Mouse (Mus musculus) CD4-positive, CD25-positive, alpha-beta regulatory T cell, adult 2 months (primary cell): ENCODE measurements around the gene 5430419D17Rik.

Source experiments
- DNase-seq: peaks from one replicate; pipeline ENCODE4 v3.0.0-alpha.2; 2012; ENCODE audit warnings: low read depth, low spot score

The 5430419D17Rik gene

DNA sequence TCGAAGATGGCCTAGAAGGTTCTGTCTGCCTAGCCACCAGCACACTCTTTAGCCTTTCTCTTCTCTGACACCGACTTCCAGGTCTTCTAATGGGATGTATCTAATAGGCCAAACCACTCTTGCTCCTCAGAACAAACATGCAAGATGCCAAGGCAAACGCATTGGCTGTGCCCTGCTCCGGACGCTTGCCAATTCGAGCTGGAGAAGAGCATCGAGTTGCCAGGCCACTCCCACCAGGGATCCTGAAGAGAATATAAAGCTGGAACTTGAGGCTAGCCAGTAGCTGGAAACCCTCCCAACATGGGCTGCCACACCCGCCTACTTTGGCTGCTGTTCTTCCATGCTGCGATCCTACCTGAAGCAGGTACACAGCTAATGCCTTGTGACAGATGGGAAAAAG, at the start of gene 5430419D17Rik:
TSS of gene 5430419D17Rik (plus strand) at position 282 of the 400 bp plus-strand sequence.
- DNase-seq: no peak

DNA sequence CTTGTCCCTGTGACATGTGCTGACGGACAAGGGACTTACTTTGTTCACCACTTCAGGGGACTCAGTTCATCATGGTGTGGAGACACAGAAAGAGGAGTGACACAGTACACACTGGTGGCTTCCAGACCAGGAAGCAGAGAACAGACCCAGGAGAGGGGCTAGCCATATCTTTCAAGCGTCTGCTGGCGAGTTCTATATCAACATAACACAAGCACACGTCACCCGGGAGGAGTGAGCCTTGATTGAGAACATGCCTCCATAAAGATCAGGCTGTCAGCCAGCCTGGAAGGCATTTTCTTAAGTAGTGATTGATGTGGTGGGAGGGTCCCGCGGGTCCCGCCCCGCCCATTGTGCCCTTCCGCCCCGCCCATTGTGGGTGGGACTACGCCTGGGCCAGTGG, 44.2 kb upstream of the 5430419D17Rik start:
- DNase-seq: no peak

DNA sequence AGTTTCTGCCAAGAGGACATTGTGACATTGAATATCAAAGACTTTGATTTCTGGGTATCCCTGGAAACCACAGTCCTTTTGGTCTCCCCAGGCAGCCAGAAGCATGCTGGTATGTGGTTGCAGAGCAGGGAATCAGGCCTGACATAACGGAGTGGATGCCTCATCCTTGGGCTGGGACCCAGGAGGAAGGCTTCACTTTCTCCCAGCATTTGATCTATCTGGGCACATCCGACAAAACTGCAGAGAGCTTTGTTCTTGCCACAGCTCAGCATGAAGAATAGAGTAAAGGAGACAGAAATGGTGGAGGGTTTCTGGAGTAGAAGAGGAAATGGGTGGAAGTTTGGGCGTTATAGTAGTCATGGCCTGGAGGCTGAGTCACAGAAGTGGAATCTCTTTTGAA, 41.0 kb upstream of the 5430419D17Rik start:
- DNase-seq: no peak

DNA sequence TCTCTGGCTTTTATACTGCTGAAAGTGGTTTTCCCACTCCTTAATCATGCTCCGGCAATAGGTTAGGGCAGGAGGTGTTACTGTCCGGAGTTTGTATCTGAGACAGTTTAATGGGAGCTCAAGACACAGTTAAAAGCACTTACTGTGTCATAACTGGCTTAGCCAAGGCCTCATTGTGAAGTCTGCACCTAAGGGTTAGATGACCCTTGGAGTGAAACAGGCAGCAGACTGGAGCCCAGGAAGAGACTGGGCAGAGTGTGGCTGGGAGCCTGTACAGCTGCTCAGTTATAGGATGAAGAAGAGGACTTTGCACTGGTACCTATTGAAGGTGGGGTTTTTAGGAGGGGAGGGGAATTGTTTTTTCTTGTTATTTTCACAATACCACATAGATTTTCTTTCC, 28.0 kb upstream of the 5430419D17Rik start, which contains the start of gene 4933402N03Rik:
TSS of gene 4933402N03Rik (minus strand) at position 101 of the 400 bp plus-strand sequence.
- no peak for DNase-seq

DNA sequence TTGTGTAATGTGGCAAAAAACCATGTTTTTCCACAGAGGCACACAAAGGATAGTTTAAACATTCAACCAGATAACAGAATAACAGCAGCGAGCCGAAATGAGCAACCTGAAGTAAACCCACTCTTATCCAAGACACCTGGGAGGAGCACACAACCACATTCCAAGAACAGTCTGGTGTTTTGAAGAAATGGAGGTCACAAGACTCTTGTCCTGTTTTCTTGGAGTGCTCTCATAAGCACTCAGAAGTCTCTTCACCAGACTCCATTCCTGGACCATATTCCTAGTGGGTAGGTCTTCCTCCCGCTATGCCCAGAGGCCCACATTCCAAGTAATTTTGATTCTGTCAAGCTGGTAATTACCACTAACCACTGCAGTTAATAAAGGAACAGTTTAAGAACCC, 24.0 kb upstream of the 5430419D17Rik start:
- no peak for DNase-seq

DNA sequence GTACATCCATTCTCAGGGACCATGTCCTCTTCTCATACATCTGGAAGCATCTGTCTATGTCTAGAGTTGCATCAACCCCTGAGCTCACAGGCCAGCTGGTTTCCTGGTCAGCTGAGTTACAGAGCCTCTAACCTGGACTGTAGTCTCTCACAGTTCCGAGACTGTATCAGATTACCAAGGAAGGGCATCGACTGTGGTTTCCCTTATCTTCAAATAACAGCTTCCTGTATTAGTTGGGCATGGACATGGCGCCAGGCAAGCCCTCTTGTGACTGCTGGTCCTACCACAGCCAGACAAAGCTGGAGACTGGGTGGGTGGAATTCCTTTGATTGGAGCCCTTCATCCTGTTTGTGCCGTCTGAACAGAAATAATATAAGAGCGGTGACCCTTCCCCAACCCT, 21.2 kb upstream of the 5430419D17Rik start:
- DNase-seq: no peak

DNA sequence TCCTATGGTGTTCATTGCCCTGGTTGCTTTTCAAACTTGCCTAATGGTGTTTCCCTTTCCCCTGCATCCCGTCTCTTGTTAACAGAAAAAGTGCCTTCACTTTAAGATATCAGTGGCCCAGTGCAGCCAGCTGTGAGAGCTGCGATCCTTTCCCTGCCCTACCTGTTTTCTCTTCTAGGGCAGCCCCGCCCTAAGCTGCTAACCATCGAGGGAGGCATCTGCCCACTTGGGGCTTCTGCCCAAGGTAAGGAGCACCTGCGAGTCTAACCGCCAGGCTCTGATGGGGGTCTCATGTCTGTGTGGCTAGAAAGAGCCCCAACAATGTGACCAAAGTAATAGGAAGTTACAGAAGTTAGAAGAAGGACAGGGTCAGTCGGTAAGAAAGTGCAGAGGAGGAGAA, 12.0 kb upstream of the 5430419D17Rik start:
- DNase-seq: no peak

DNA sequence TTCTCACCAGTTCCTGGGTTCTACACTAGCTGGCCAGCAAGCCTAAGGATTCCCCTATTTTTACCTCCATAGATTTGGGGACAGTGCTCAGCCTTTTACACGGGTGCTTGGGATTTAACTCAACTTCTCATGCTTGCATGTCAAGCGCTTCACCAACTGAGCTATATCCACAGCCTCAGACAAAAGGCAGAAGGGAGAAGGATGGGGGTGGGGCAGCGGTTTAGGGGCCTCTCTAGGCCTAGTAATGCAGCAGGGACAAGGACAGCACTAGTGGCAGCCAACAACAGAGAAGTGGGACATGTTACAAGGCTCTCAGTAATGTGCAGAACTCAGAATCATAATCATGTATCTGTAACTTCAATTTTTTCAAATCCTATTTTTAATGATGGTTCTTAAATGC, 6.4 kb upstream of the 5430419D17Rik start:
- no peak for DNase-seq

DNA sequence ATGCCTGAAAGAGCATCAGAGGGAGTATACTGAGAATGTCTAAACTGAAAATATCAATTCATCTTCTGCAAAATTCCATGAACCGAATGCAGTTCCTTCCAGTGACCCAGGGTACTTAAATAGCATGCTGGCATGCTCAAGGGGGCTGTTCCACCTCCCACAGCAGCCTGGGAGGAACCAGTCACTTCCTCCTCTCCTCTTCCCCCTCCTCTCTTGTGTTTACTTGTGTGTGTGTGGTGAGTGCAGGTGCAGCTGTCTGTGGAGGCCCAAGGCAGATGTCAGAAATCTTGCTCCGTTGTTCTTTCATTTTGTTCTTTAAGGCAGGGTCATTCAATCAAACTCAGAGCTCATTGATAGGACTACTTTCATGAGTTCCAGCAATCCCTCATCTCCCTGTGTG, 5.1 kb upstream of the 5430419D17Rik start:
- no peak for DNase-seq

DNA sequence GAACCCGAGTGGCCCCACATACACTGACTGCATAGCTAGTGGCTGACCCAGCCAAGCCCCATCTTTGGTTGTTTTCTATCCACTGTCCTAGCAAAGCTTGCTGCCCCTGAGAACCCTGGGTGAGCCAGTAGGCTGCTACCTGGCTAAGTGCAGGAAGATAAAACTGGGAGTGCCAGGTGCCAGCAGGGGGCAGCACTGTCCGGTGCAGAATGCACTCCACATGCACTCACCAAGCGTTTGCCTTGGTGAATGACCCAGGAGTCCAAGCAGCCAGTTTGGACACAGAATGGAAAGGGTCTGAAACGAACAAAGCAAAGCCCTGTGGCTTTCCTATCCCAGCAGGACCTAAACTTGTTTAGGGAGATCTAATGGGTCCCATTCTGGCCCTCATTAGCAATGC, 8.5 kb downstream of the 5430419D17Rik start:
- peak; percentile 35 for DNase-seq

DNA sequence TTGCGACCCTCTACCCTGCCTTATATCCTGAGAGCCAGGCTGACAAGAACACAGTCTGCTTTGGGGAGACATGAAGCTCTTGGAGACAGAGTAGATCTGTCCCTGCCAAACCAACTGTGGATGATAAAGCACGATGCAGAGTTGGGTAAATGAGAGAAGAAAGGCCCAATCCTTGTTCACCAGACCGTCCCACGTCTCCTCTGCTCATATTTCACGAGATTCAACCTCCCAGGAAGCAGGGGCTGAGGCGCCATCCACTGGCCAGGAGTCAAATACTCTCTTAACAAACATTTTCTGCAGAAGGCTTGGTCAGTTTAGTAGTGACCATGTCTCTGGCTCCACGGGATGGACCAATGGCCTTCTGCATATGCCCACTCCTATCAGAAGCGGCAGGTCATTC, 10.1 kb downstream of the 5430419D17Rik start:
- DNase-seq: no peak

DNA sequence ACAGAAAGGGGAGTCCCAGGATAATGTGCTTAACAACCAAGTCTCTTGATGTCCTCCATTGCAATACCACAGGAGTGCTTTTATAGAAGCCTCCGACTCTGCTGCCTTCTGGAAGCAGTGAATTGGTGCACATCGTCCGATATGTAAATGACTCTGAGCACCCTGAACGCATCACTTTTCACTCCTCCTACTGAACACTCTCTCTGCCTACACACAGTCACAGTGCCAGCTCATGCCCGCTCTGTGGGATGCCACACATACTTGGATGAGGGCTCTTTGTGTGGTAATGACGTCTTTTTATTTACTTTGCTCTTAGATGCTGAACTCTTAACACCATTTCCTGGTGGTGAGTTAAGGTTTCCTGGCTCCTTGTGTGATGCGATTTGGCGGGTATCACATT, 12.8 kb downstream of the 5430419D17Rik start:
- no peak for DNase-seq

DNA sequence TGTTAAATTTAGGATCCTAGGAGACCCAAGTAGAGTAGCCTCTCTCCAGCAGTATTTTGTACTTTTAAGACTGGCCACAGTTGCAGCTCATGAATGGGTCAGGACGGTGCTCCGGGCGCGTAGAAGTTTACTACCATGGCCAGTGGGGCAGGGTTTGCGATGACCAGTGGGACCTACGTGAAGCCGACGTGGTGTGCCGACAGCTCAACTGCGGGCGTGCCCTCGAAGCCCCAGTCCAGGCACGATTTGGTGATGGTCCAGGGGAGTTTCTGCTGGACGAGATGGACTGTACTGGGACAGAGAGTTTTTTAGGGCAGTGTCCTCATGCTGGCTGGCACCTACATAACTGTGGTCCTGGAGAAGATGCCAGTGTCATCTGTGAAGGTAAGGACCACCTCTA, 13.8 kb downstream of the 5430419D17Rik start:
- no peak for DNase-seq

DNA sequence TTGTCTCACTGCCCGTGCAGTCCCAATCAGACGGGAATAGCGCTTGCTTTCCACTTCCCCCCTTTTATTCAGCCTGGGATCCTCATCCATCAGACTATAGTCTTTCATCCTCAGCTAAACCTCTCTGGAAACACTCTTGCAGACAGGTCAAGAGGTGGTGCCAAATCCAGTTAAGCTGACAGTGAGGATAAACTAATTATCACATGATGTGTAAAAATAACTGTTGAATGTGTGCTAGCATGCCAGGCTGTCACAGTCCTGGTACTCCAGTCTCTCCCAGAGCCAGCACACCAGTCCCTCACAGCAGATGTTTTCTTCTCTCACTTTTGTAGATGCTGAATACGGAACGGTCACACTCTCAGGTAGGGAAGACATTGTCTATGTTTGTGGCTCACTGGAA, 48.9 kb downstream of the 5430419D17Rik start:
- no peak for DNase-seq

DNA sequence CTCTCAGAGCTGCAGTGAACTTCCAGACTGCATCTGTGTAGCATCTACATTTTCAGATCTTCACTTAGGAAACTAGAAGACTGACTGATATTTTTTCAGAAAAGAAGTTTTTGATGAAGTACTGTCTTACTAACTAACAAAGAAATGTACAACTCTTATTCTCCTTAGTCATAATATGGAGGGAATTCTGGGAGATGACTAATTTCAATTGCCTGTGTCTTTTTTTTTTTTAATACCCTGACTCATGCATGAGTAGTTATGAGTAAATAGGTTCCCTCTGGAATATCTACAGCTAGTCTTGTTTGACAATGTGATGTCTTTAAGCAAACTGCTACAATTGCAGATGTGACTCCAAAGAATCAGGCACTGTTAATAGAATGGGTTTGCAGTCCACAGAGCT, 61.9 kb downstream of the 5430419D17Rik start:
- DNase-seq: no peak

DNA sequence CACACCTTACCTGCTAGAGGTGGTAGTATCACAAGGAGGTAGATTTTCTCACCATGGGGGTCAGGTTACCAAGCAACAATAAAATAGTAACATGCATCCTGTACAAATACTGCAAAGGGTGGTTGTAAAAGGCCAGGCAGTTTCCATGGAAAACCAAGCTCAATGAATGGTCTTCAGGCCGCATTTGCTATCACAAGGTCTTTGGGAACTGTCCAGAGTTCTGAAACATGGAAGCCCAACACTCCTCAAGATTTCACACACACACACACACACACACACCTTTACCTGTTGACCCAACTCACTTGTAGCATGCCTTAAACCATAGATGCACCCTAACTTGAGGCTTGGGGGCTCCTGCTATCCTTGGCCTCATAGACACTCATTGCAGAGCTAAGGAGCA, 70.8 kb downstream of the 5430419D17Rik start:
- DNase-seq: no peak

DNA sequence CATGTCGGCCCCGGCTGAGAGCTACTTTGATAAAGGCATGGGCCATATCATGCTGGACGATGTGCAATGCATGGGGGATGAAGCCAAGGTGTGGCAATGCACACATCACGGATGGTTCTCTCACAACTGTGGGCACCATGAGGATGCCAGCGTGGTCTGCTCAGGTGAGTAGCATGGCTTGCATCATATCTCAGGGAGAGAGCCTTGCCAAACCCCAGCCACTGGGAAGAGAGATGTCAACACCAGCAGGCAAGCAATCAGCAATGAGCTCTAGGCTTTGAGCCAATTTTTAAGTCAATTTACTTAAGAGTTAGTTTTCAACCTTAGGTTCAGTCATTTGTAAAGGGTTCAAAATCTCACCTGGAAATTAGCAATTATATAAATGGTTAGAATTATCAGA, 82.6 kb downstream of the 5430419D17Rik start:
- no peak for DNase-seq

DNA sequence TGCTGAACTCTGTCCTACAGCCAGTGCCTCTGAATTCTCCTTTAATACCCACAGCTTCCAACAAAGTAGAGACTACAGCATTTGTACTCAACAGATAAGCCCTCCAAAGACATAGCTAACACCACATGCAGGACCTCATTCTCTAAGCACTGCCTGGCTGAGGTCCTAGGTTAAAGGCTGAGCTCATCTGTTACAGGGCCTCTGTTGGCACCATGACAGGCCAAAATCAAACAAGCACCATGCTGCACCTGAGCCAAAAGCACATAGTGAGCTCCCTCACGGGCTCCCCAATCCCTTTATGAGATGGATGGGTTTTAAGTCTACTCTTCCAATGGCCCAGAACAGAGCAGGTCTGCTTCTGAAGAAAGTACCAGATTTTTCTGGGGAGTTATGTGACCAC, 83.1 kb downstream of the 5430419D17Rik start:
- no peak for DNase-seq

DNA sequence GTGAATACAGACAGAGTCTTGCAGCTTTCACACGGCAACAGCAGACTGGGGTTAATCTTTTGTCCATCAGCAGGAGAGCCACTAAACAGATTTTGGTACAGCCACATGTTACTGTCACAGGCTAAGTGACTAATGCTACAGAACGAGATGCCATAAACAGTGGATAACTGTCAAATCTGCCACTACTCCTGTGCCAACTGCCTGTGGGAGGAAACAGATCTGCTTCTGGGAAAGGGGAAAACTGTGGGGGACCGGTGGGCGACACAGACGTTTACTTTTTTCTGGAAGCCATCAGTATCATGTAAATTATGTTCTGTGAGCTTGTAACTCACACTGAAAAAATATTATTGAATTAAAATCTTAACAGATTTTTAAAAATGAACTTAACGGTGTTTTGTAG, 86.7 kb downstream of the 5430419D17Rik start:
- DNase-seq: no peak

DNA sequence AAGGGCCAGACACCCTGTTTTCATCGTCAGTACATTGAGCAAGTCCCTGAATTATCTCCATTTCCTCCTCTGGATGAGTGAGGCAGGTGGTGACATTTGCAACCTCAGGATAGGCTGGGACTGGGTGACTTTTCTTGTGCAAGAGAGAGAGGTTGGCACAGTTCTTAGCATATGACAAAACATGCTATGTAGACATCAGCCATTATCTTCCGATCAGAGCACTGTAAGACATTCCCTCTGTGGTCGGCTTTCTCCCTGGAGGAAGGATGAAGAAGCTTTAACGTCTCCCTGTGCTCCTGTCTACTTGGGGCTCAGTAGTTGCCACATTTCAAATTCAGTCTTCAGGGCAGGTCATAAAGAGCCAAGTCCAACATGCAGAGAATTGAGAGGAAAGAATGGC, 90.0 kb downstream of the 5430419D17Rik start:
- DNase-seq: no peak

DNA sequence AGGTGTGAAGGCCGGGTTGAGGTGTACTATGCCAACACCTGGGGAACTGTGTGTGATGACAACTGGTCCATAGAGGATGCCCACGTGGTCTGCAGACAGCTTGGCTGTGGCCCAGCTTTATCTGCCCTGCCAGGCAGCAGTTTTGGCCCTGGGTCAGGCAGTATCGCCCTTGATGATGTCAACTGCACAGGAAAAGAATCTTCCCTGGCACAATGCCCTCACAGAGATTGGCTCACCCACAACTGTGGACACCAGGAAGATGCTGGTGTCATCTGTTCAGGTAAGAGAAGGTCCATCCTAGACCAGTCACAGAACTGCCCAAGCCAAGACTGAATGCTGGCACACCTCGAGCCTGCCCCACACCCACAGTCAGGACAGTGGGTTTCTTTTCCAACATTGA, 91.6 kb downstream of the 5430419D17Rik start:
- no peak for DNase-seq

DNA sequence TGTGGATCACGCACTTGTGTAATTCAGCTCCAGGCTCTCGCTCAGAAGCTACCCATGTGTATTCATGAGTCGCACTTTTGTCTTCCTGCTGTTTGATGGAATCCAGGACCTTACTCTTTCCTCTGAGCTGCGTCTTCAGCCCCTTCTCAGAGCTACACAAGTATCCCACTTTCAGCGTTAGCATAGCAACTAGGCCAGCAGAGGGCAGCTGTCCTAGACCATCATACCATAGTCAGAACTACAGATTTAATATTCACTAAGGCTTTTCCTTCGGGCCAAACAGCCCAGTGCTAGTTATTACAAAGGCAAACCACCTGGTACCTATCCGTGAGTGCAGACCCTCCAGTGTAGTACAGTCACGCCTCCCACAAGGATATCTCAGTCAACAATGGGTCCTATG, 122.9 kb downstream of the 5430419D17Rik start:
- no peak for DNase-seq

DNA sequence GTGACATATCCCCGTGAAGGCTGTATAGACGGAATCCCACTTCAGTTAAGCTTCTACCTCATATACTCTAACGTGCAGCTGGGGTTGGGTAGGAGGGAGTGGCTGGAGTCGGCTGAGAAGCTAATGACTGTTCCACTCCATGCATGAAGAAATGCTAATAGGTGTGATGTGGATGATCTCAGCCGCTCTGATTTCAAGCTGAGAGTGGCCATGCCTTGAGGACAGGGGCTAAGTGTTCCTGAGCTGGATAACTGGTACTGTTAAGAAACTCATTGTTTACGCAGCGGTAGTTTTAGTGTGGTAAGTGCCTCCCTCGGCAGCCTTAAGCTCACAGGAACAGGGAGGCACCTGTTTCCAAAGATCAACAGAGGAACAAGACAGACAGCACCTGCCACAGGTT, 129.1 kb downstream of the 5430419D17Rik start:
- DNase-seq: no peak

DNA sequence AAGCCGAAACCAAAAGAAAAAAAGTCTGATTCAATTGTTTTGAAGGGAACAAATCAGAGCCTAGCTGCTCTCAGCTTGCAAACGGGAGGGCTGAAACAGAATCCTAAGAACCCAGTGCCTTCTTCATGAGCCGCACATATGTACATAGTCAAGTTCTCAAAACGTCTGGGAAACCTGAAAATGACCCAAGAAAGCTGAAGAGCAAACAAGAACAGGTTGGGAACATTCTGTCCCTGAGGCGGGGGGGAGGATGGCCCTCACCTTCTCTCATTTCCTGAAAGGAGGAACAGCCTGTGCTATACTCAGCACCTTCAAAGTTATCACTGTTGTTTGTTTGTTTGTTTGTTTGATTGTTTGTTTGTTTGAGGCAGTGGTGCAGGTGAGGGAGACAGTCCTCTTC, 132.5 kb downstream of the 5430419D17Rik start:
- no peak for DNase-seq

DNA sequence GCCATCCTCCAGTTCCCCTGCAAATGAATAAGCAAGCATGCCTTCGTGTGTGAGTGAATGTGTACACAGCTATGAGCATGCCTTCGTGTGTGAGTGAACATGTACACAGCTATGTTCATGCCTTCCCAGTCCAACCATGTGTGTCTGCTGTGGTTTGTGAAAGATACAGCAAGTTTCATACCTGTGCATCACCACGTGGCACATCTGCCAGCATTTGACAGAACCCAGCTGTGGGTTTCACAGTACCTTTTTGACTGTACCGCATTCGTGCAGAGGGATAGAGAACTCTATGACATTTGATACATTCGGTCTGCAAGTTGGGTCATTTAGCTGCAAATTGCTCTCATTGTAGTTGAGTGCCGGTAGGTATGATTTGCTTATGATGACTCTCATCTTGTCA, 140.3 kb downstream of the 5430419D17Rik start:
- DNase-seq: no peak
